Mouse (Mus musculus) lung, postnatal 0 days (tissue): Measurements from ENCODE around the gene Myo10.

Experiments
- CTCF ChIP-seq: IDR thresholded peaks from 2 replicates; pipeline ENCODE4 v1.5.1; 2016; ENCODE audit warnings: antibody characterized with exemption, mild to moderate bottlenecking
- EP300 ChIP-seq: IDR thresholded peaks from 2 replicates; pipeline ENCODE4 v1.6.1; 2016; ENCODE audit warnings: antibody characterized with exemption, mild to moderate bottlenecking, control low read depth

GRCm38 (mm10) chr15:25650371-25650770 is 28.0 kb downstream of the Myo10 start:
- TF ChIP-seq EP300: no peak
- no peak for TF ChIP-seq CTCF
